Mouse (Mus musculus) C2C12 (cell line): ENCODE measurements around the gene Aco1.

ENCODE experiments used
- CEBPB ChIP-seq: IDR thresholded peaks from one replicate; pipeline ENCODE4 v1.6.1; 2011; ENCODE audit warnings: low read depth, mild to moderate bottlenecking, control low read depth, moderate library complexity
- CTCF ChIP-seq: IDR thresholded peaks from one replicate; pipeline ENCODE4 v1.5.1; 2011; ENCODE audit not compliant: control insufficient read depth, insufficient read depth, insufficient read length
- MAX ChIP-seq: IDR thresholded peaks from one replicate; pipeline ENCODE4 v1.6.1; 2011; ENCODE audit warnings: mild to moderate bottlenecking, control low read depth
- MYOD1 ChIP-seq: IDR thresholded peaks from one replicate; pipeline ENCODE4 v1.6.1; 2011; ENCODE audit warnings: low read depth; ENCODE audit not compliant: control insufficient read depth, insufficient read length
- MYOG ChIP-seq: IDR thresholded peaks from one replicate; pipeline ENCODE4 v1.6.1; 2011; ENCODE audit not compliant: control insufficient read depth, insufficient read length; ENCODE audit errors: extremely low read depth
- USF1 ChIP-seq: IDR thresholded peaks from one replicate; pipeline ENCODE4 v1.6.1; 2011; ENCODE audit warnings: low read depth, mild to moderate bottlenecking, control low read depth, moderate library complexity

DNA sequence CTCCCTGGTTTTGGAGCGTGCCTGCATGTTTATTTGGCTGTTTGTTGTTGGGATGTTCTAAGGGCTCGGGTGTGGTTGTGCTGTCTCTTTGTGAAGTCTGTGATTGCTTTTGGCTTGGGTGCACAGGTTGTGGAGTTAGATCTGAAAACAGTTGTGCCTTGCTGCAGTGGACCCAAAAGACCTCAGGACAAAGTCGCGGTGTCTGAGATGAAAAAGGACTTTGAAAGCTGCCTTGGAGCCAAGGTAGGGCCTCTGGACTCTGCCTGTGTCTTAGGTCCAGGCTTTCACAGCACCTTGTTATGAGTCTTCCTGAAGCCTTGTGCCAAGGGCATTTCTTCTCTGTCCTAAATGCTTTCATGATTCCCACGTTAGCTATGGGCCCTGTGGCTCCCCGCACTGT lies 37.2 kb downstream of the Aco1 start:
- TF ChIP-seq CTCF = no peak
- no peak for TF ChIP-seq MAX
- no peak for TF ChIP-seq USF1
- no peak for TF ChIP-seq MYOG
- no peak for TF ChIP-seq MYOD1
- no peak for TF ChIP-seq CEBPB
